Mouse (Mus musculus) embryonic facial prominence, embryonic 11.5 days (tissue): Measurements from ENCODE around the gene Srxn1. TPM values are rescaled to one million over a fixed set of nuclear protein-coding genes. Genes with fewer than 3 reads are reported as not detected.

Source experiments
- ATAC-seq: fragments of 200-750 bp; cut with Nextera tagmentation; replicated peaks from 2 replicates; pipeline ENCODE4 v1.8.0; 2017; ENCODE audit warnings: low read depth; ENCODE audit not compliant: insufficient number of reproducible peaks, low FRiP score, low TSS enrichment
- DNase-seq: peaks from one replicate; pipeline ENCODE4 v3.0.0-alpha.2; 2015; ENCODE audit warnings: low spot score
- H3K27ac ChIP-seq: fragments of 300-500 bp; sonication (generic); replicated peaks from 2 replicates; pipeline ENCODE4 v1.5.1; 2014; ENCODE audit warnings: mild to moderate bottlenecking, low read depth, low read length, control low read depth
- H3K27me3 ChIP-seq: fragments of 300-500 bp; sonication (generic); 2 replicates; pipeline ENCODE4 v1.6.1; 2014; ENCODE audit warnings: mild to moderate bottlenecking, low read length, moderate library complexity, mixed read lengths; ENCODE audit not compliant: control insufficient read depth, insufficient read depth
- H3K36me3 ChIP-seq: fragments of 300-500 bp; sonication (generic); replicated peaks from 2 replicates; pipeline ENCODE4 v1.6.1; 2014; ENCODE audit warnings: low read depth, mild to moderate bottlenecking, low read length, moderate library complexity, mixed read lengths; ENCODE audit not compliant: control insufficient read depth, insufficient read depth
- H3K4me1 ChIP-seq: fragments of 300-500 bp; sonication (generic); 2 replicates; pipeline ENCODE4 v1.6.1; 2014; ENCODE audit warnings: low read length, mixed read lengths; ENCODE audit not compliant: control insufficient read depth, insufficient read depth
- H3K4me2 ChIP-seq: fragments of 300-500 bp; sonication (generic); 2 replicates; pipeline ENCODE4 v1.6.1; 2014; ENCODE audit warnings: low read depth, mild to moderate bottlenecking, control low read depth, low read length, moderate library complexity
- H3K4me3 ChIP-seq: fragments of 300-500 bp; sonication (generic); 2 replicates; pipeline ENCODE4 v1.5.1; 2014; ENCODE audit warnings: low read depth, low read length, control low read depth
- H3K9ac ChIP-seq: fragments of 300-500 bp; sonication (generic); replicated peaks from 2 replicates; pipeline ENCODE4 v1.6.1; 2014; ENCODE audit warnings: mild to moderate bottlenecking, control low read depth, low read length
- H3K9me3 ChIP-seq: fragments of 300-500 bp; sonication (generic); replicated peaks from 2 replicates; pipeline ENCODE4 v1.6.1; 2016; ENCODE audit warnings: mild to moderate bottlenecking, low read length, inconsistent platforms, mixed read lengths; ENCODE audit not compliant: control insufficient read depth
- WGBS: fragments of 180-500 bp; shearing (Covaris S2); extraction: QIAGEN DNeasy Blood & Tissue Kit; methylation state at CpG from one replicate; pipeline ENCODE4 v1.1.7; 2014; 5-methylcytosine and 5-hydroxymethylcytosine counted together
- polyA plus RNA-seq: library from polyadenylated mRNA; unstranded; fragments of >200 nt; fragmentation: Nextera tagmentation; extraction: Ambion mirVana; gene quantifications from 2 replicates; pipeline ENCODE4 v1.2.1, GENCODE M21; 2014

The Srxn1 gene
- polyA plus RNA-seq, 1 experiment from 2014 or later, result 10.0 TPM

DNA sequence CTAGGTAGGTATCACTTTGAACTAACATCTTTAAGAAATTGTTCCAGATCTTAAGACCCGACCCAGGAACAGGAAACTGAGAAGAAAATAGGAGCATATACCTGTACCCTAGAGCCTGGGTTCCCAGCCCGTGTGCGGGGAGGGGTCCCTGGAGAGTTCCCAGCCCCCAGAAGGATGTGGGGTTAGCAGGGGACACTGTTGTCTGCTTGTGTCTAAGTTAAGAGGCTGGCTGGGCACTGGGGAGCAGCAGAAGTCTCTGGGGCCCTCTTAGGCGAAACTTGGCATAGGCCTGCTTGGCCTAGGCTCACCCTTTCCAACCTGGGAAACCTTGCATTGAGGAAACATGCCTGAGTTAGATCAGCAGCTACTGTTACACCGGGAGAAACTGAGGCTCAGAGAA, 39.2 kb downstream of the Srxn1 start:
- no peak overlapping the region for H3K27ac ChIP-seq
- peak overlapping the region; percentile 49 for H3K4me3 ChIP-seq
- no peak for DNase-seq
- H3K27me3 ChIP-seq, result peaks cover 21% of the 10 kb centered on the region
- H3K36me3 ChIP-seq, result no peaks in the 10 kb centered on the region
- peaks cover 2% of the 10 kb centered on the region for H3K4me1 ChIP-seq
- H3K9me3 ChIP-seq, result no peaks in the 10 kb centered on the region
- no peak for ATAC-seq
- no peak overlapping the region for H3K9ac ChIP-seq
- peak overlapping the region; percentile 93 for H3K4me2 ChIP-seq
- WGBS, result 57% methylated on average over 5 of the region's 5 CpGs

DNA sequence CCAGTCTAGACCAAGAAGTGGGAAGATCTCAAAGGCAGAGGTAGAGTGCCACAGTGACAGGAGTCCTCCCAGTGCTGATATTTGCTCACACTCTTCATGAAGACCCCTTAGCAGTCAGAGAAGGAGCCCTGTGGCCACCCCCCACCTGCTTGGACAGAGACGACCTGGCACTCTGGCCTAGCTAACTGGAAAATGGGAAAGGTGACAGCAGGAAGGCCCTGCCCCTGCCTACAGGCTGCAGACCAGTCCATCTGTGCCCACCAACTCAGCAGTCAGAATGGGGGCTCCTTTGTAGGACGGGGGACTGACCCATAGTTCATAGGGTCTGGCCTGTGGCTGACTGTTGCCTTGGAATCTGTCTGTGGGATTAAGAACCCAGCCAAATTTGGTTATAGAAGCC, 40.4 kb downstream of the Srxn1 start:
- DNase-seq (no peak), ATAC-seq (no peak)
- Histone ChIP-seq H3K27me3 (peaks cover 21% of the 10 kb centered on the region), H3K9ac (no peak overlapping the region), H3K4me1 (peaks cover 2% of the 10 kb centered on the region), H3K27ac (no peak overlapping the region), H3K36me3 (no peaks in the 10 kb centered on the region), H3K4me2 (no peak overlapping the region), H3K9me3 (no peaks in the 10 kb centered on the region), H3K4me3 (no peak overlapping the region)
- WGBS, result 73% methylated on average over 2 of the region's 2 CpGs

- H3K9me3 ChIP-seq, result no peaks in the 10 kb centered on the region
- no peak for ATAC-seq
- no peak for DNase-seq
- WGBS, result 43% methylated on average over 3 of the region's 3 CpGs
- H3K36me3 ChIP-seq, result no peaks in the 10 kb centered on the region
- peaks cover 2% of the 10 kb centered on the region for H3K4me1 ChIP-seq
- H3K27ac ChIP-seq, result no peak overlapping the region
- H3K27me3 ChIP-seq, result peaks cover 21% of the 10 kb centered on the region
- H3K4me2 ChIP-seq, result no peak overlapping the region
- H3K9ac ChIP-seq, result no peak overlapping the region
- no peak overlapping the region for H3K4me3 ChIP-seq
These were observed 41.8 kb downstream of the Srxn1 start for GRCm38 (mm10) chr2:152147079-152147478.

GRCm38 (mm10) chr2:152148675-152149074, 43.4 kb downstream of the Srxn1 start:
- 0 out of 2 replicates have a peak, but pooled peaks cover 2% of the 10 kb centered on the region for H3K4me1 ChIP-seq
- H3K27me3 ChIP-seq, result peaks cover 14% of the 10 kb centered on the region
- H3K4me2 ChIP-seq, result no peak overlapping the region
- no peak overlapping the region for H3K9ac ChIP-seq
- H3K4me3 ChIP-seq, result no peak overlapping the region
- no peaks in the 10 kb centered on the region for H3K36me3 ChIP-seq
- H3K9me3 ChIP-seq, result no peaks in the 10 kb centered on the region
- 88% methylated on average over 9 of the region's 9 CpGs for WGBS
- ATAC-seq, result no peak
- DNase-seq, result no peak
- H3K27ac ChIP-seq, result no peak overlapping the region

DNA sequence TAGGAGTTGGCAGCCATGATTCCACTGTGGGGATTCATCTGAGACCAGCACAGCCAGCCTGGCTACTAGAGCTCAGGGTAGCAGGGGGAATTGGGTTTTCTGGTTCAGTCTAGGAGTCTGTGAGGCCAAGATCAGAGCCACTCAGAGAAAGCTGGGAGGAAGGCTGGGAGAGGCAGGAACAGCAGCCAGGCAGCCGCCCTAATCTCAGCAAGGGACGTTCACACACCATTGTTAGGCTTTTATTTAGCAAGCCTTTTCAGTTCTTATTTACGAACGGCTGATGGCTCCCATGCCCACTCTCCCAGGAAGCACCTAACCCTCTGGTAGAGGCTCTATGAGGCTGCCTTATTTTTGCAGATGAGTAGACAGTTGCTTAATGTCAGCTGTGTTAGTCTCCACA, 44.6 kb downstream of the Srxn1 start:
- WGBS, result 40% methylated on average over 4 of the region's 4 CpGs
- no peaks in the 10 kb centered on the region for H3K4me1 ChIP-seq
- H3K9ac ChIP-seq, result no peak overlapping the region
- H3K27me3 ChIP-seq, result peaks cover 4% of the 10 kb centered on the region; the same call in 1 of the 2 replicates
- no peak overlapping the region for H3K27ac ChIP-seq
- ATAC-seq, result no peak
- DNase-seq, result no peak
- no peaks in the 10 kb centered on the region for H3K36me3 ChIP-seq
- H3K9me3 ChIP-seq, result no peaks in the 10 kb centered on the region
- H3K4me3 ChIP-seq, result no peak overlapping the region
- H3K4me2 ChIP-seq, result no peak overlapping the region

GRCm38 (mm10) chr2:152150373-152150772, 45.1 kb downstream of the Srxn1 start:
- H3K9me3 ChIP-seq, result no peaks in the 10 kb centered on the region
- 58% methylated on average over 6 of the region's 6 CpGs for WGBS
- H3K4me1 ChIP-seq, result no peaks in the 10 kb centered on the region
- H3K27ac ChIP-seq, result no peak overlapping the region
- no peak for ATAC-seq
- no peaks in the 10 kb centered on the region for H3K36me3 ChIP-seq
- H3K4me3 ChIP-seq, result no peak overlapping the region
- no peak overlapping the region for H3K9ac ChIP-seq
- no peak overlapping the region for H3K4me2 ChIP-seq
- DNase-seq, result no peak
- H3K27me3 ChIP-seq, result no peaks in the 10 kb centered on the region

- H3K9me3 ChIP-seq, result no peaks in the 10 kb centered on the region
- H3K27me3 ChIP-seq, result no peaks in the 10 kb centered on the region
- no peak overlapping the region for H3K9ac ChIP-seq
- H3K4me2 ChIP-seq, result no peak overlapping the region
- no peak overlapping the region for H3K27ac ChIP-seq
- DNase-seq (no peak), ATAC-seq (no peak)
- no peak overlapping the region for H3K4me3 ChIP-seq
- WGBS, result 24% methylated on average over 3 of the region's 3 CpGs
- no peaks in the 10 kb centered on the region for H3K36me3 ChIP-seq
- no peaks in the 10 kb centered on the region for H3K4me1 ChIP-seq
These were observed 48.0 kb downstream of the Srxn1 start for GRCm38 (mm10) chr2:152153361-152153760.

DNA sequence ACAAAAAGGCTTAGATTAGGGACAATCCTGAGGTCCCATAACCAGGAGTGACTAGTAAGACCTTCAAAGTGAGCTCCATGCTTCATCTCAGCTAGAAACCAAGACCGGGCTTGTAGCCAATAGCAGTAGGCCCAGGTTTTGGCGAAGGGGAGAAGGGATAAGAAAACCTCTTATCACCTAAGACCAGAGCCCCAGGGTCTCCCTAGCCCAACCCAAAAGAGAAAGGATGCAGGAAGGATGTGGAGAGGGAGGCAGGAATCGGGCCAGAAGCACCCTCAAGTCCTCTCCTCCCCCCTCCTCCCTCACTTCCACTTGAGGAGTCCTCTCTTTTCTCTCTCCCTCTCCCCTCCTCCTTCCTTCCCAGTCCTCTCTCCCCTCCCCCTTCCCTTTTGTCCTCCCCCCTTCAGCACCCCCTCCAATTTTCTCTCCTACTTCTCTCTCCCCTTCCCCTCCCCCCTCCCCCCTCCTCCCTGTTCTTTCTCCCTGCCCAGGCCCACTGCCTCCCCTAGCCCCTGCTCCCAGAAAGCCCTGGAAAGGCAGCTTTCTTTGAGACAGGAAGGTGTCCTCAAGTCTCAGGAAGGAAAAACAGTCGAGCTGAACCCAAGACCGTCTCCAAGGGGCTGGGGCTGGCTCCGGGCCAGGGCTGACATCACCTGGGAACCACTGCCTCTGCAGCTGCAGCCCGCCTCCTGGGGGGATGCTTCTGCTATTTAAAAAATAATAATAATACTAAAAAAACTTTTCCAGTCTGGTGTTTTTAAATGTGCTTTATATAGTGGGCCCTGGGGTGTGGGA, 50.3 kb downstream of the Srxn1 start:
- no peaks in the 10 kb centered on the region for H3K36me3 ChIP-seq
- no peak overlapping the region for H3K9ac ChIP-seq
- H3K27me3 ChIP-seq, result no peaks in the 10 kb centered on the region
- H3K9me3 ChIP-seq, result no peaks in the 10 kb centered on the region
- peak; percentile 67; the same call in 1 of the 2 replicates for ATAC-seq
- H3K4me1 ChIP-seq, result no peaks in the 10 kb centered on the region
- no peak overlapping the region for H3K4me3 ChIP-seq
- H3K27ac ChIP-seq, result no peak overlapping the region
- DNase-seq, result peak; percentile 49
- no peak overlapping the region for H3K4me2 ChIP-seq
- 44% methylated on average over 7 of the region's 7 CpGs for WGBS
